In the genomic region with DNA sequence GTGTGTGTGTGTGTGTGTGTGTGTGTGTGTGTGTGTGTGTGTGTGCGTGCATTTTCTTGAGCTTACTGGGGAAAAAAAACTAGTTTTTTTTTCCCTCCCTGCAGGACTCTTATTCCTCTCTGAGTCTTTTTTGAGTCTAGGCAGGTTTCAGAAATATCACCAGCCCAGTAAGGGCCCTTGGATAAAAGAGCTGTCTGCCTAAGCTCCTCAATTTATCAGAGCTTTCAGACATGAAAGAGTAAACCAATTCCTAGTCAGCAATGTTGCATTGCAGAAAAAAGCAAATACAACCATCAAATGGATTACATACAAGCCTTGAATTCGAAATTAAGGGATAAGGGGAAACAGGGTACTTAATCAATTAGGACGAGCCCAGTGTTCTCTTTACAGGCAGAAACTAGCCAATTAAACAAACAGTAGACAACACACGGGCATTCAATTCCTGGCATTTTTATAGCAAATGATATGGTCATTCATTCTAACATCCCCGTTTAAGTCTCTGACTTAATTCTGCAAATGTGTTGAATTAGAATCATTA, we compare ENCODE assay signal across 18 mouse cellular contexts.
"Had no signal": no experiment of that assay in that cellular context is flagged by ENCODE, and none has a peak within 500 bp of the region (broad histone marks: within the 10 kb centered on the region; RNA-seq: fewer than 3 reads in every experiment).

No protein-coding gene starts in this region.

- ATAC-seq: intestine, postnatal 0 days; liver, postnatal 0 days had no signal

- H3K4me3 ChIP-seq: limb, embryonic 12.5 days; liver, embryonic 13.5 days; lung, embryonic 15.5 days; megakaryocyte, embryonic 14.5 days; myocyte had no signal

- H3K4me2 ChIP-seq: limb, embryonic 12.5 days; liver, embryonic 13.5 days; lung, embryonic 15.5 days had no signal

- H3K36me3 ChIP-seq: limb, embryonic 12.5 days; liver, embryonic 13.5 days; lung, embryonic 15.5 days had no signal

- H3K4me1 ChIP-seq: limb, embryonic 12.5 days; liver, embryonic 13.5 days; lung, embryonic 15.5 days; megakaryocyte, embryonic 14.5 days had no signal

- H3K9ac ChIP-seq: limb, embryonic 12.5 days; liver, embryonic 13.5 days; liver, postnatal 0 days; lung, embryonic 15.5 days had no signal

- H3K27me3 ChIP-seq: limb, embryonic 12.5 days; liver, embryonic 13.5 days; lung, embryonic 15.5 days; megakaryocyte, embryonic 14.5 days had no signal

- DNase-seq: kidney, adult 9 months; kidney, postnatal 36 days; layer of hippocampus, adult 9-11 months; layer of hippocampus, postnatal 36 days; liver; liver, embryonic 13.5 days; liver, postnatal 0 days; lung, postnatal 14 days; thymus, adult 18-20 months; thymus, postnatal 14 days had no signal

- H3K9me3 ChIP-seq: limb, embryonic 12.5 days; liver, embryonic 13.5 days; lung, embryonic 15.5 days; megakaryocyte, embryonic 14.5 days had no signal

- H3K27ac ChIP-seq: kidney, postnatal 0 days; limb, embryonic 12.5 days; liver, embryonic 13.5 days; lung, embryonic 15.5 days; macrophage; stomach, postnatal 0 days had no signal
